Mouse (Mus musculus): ENCODE measurements at regions not wholly inside any gene's neighbourhood (a gene's known extent, or its start where the extent isn't known, plus 50 kb on each side); places are given as distances from the start of the nearest gene placed in this dataset.

- DNase-seq (ENCODE audit: low spot score in 2 of 2), result no peak
These were observed 71.2 kb upstream of the Ccdc85a start for GRCm38 (mm10) chr11:28655169-28655846.

- no peak for DNase-seq (ENCODE audit: low spot score in 2 of 2)
These were observed 65.3 kb upstream of the Ccdc85a start for GRCm38 (mm10) chr11:28649446-28649845.

- DNase-seq (ENCODE audit: low spot score in 2 of 2), result no peak
These were observed 64.8 kb upstream of the Ccdc85a start for GRCm38 (mm10) chr11:28648916-28649315.

GRCm38 (mm10) chr11:28639081-28639480 lies 55.0 kb upstream of the Ccdc85a start:
- no peak for DNase-seq (ENCODE audit: low spot score in 2 of 2)

GRCm38 (mm10) chr11:28636752-28637151 lies 52.6 kb upstream of the Ccdc85a start:
- DNase-seq (ENCODE audit: low spot score in 2 of 2), result no peak

All from heart, adult 9 months (tissue).